Mouse (Mus musculus) ES-E14 (cell line): ENCODE measurements around the gene Anapc15-ps. TPM values are rescaled to one million over a fixed set of nuclear protein-coding genes. Genes with fewer than 3 reads are reported as not detected.
A peak's percentile ranks its signal among the peaks of the same experiment; 100 is the strongest.

Experiments
- DNase-seq: peaks from one replicate; pipeline ENCODE4 v3.0.0-alpha.2; 2013; ENCODE audit warnings: low read depth, low spot score
- H3K27ac ChIP-seq: 2 replicates; pipeline ENCODE4 v1.5.1; 2012; ENCODE audit warnings: low read depth, mild to moderate bottlenecking, low read length, moderate library complexity, mixed read lengths; ENCODE audit not compliant: poor library complexity, insufficient read depth, severe bottlenecking
- H3K36me3 ChIP-seq: 2 replicates; pipeline ENCODE4 v1.6.1; 2012; ENCODE audit warnings: mild to moderate bottlenecking, low read length, moderate library complexity, mixed read lengths; ENCODE audit not compliant: control insufficient read depth, poor library complexity, insufficient read depth, severe bottlenecking
- H3K4me1 ChIP-seq, 2 experiments: fragments of 150-350 bp in 1 of 2; sonication (generic) in 1 of 2; 2 replicates each; pipeline ENCODE4 v1.6.1; 2012; ENCODE audit warnings: low read length in 2 of 2, mild to moderate bottlenecking in 1 of 2, mixed read lengths in 1 of 2; ENCODE audit not compliant: control insufficient read depth in 2 of 2, insufficient read depth in 2 of 2, poor library complexity in 1 of 2
- H3K4me3 ChIP-seq, 2 experiments: fragments of 150-350 bp in 1 of 2; sonication (generic) in 1 of 2; 2 replicates each; pipeline ENCODE4 v1.5.1; 2012; ENCODE audit warnings: low read length in 2 of 2, low read depth in 1 of 2, mild to moderate bottlenecking in 1 of 2, mixed read lengths in 1 of 2; ENCODE audit not compliant: insufficient read depth in 1 of 2, poor library complexity in 1 of 2, severe bottlenecking in 1 of 2
- H3K9ac ChIP-seq: 2 replicates; pipeline ENCODE4 v1.6.1; 2012; ENCODE audit warnings: low read depth, mild to moderate bottlenecking, low read length, mixed read lengths; ENCODE audit not compliant: poor library complexity, insufficient read depth, severe bottlenecking
- H3K9me3 ChIP-seq: fragments of 150-350 bp; sonication (generic); 2 replicates; pipeline ENCODE4 v1.6.1; 2012; ENCODE audit warnings: low read depth, mild to moderate bottlenecking, low read length; ENCODE audit not compliant: control insufficient read depth, insufficient read depth
- CHD2 ChIP-seq: IDR thresholded peaks from 2 replicates; pipeline ENCODE4 v1.6.1; 2014; ENCODE audit warnings: mild to moderate bottlenecking, low read depth, low read length, inconsistent platforms
- HCFC1 ChIP-seq: IDR thresholded peaks from 2 replicates; pipeline ENCODE4 v1.6.1; 2012; ENCODE audit warnings: low read length, inconsistent platforms, borderline replicate concordance; ENCODE audit not compliant: insufficient read depth
- MAFK ChIP-seq: IDR thresholded peaks from 2 replicates; pipeline ENCODE4 v1.6.1; 2014; ENCODE audit warnings: mild to moderate bottlenecking, low read depth, low read length, inconsistent platforms; ENCODE audit not compliant: insufficient read depth
- ZC3H11A ChIP-seq: IDR thresholded peaks from 2 replicates; pipeline ENCODE4 v1.6.1; 2012; ENCODE audit warnings: low read depth, mild to moderate bottlenecking, inconsistent platforms, low read length, borderline replicate concordance
- ZNF384 ChIP-seq: IDR thresholded peaks from 2 replicates; pipeline ENCODE4 v1.6.1; 2012; ENCODE audit warnings: low read depth, low read length, inconsistent platforms
- in situ Hi-C, 2 experiments: fragments of 600-800 bp; cut with MboI; formaldehyde crosslinking; loops; one replicate each; pipeline ENCODE4 v1.15.1; 2025; ENCODE audit warnings: low sequenced_read_pairs in 2 of 2, inconsistent platforms in 1 of 2; ENCODE audit not compliant: unreplicated experiment in 2 of 2
- total RNA-seq: library from RNA; depleted of rRNA; stranded (reverse); fragments of 300-350 nt; gene quantifications from 2 replicates; pipeline ENCODE4 v1.2.3, GENCODE M21; 2012

Gene Anapc15-ps
- total RNA-seq, 1 experiment = not detected

- no peak overlapping the region for H3K4me3 ChIP-seq
- in situ Hi-C loops = no loop called here
- TF ChIP-seq ZC3H11A (no peak), HCFC1 (no peak), CHD2 (no peak), MAFK (no peak), ZNF384 (no peak)
- H3K4me1 ChIP-seq = peaks cover 3 to 6% of the 10 kb centered on the region in 2 experiments; a peak in 3 of 4 replicates
- H3K36me3 ChIP-seq = no peaks in the 10 kb centered on the region
- H3K27ac ChIP-seq = no peak overlapping the region
- no peaks in the 10 kb centered on the region for H3K9me3 ChIP-seq
- no peak for DNase-seq
- H3K9ac ChIP-seq = no peak overlapping the region
These were observed 5.9 kb upstream of the Anapc15-ps start for GRCm38 (mm10) chr10:95679131-95679530.

GRCm38 (mm10) chr10:95678661-95679060 lies 5.4 kb upstream of the Anapc15-ps start:
- TF ChIP-seq MAFK = no peak
- no peak for TF ChIP-seq CHD2
- TF ChIP-seq ZNF384 = no peak
- no peak for TF ChIP-seq ZC3H11A
- no peak for TF ChIP-seq HCFC1
- Histone ChIP-seq H3K9ac (no peak overlapping the region), H3K36me3 (no peaks in the 10 kb centered on the region), H3K4me3 (no peak overlapping the region), H3K27ac (no peak overlapping the region), H3K4me1 (peaks cover 3 to 6% of the 10 kb centered on the region in 2 experiments; a peak in 3 of 4 replicates), H3K9me3 (no peaks in the 10 kb centered on the region)
- in situ Hi-C loops = no loop called here
- no peak for DNase-seq

GRCm38 (mm10) chr10:95678241-95678640 lies 5.0 kb upstream of the Anapc15-ps start:
- in situ Hi-C loops = no loop called here

GRCm38 (mm10) chr10:95677356-95678109 lies 4.3 kb upstream of the Anapc15-ps start:
- H3K4me1 ChIP-seq = peaks cover 3 to 6% of the 10 kb centered on the region in 2 experiments; a peak in 3 of 4 replicates
- in situ Hi-C loops = no loop called here
- H3K4me3 ChIP-seq = peak overlapping the region; percentile 34 to 69; a peak in 3 of 4 replicates
- H3K9me3 ChIP-seq = no peaks in the 10 kb centered on the region
- H3K9ac ChIP-seq = peak overlapping the region; percentile 34; the same call in 1 of the 2 replicates
- H3K27ac ChIP-seq = no peak overlapping the region
- no peak for DNase-seq
- no peaks in the 10 kb centered on the region for H3K36me3 ChIP-seq
- TF ChIP-seq MAFK = no peak
- TF ChIP-seq CHD2 = no peak
- no peak for TF ChIP-seq ZC3H11A
- no peak for TF ChIP-seq HCFC1
- no peak for TF ChIP-seq ZNF384

More at GRCm38 (mm10) chr10:95678241-95678640, 5.0 kb upstream of the Anapc15-ps start:
- no peaks in the 10 kb centered on the region for H3K36me3 ChIP-seq
- TF ChIP-seq MAFK (no peak), HCFC1 (no peak), ZC3H11A (no peak), ZNF384 (no peak), CHD2 (no peak)
- H3K4me1 ChIP-seq = peaks cover 3 to 6% of the 10 kb centered on the region in 2 experiments; a peak in 3 of 4 replicates
- H3K9me3 ChIP-seq = no peaks in the 10 kb centered on the region
- no peak for DNase-seq
- peak overlapping the region in 1 of 2 experiments; percentile 69; a peak in 1 of 4 replicates for H3K4me3 ChIP-seq
- no peak overlapping the region for H3K9ac ChIP-seq
- no peak overlapping the region for H3K27ac ChIP-seq

- in situ Hi-C loops = no loop called here
- peaks cover 3 to 6% of the 10 kb centered on the region in 2 experiments; a peak in 3 of 4 replicates for H3K4me1 ChIP-seq
- TF ChIP-seq ZC3H11A (no peak), MAFK (no peak), CHD2 (no peak), ZNF384 (no peak), HCFC1 (no peak)
- no peak for DNase-seq
- no peak overlapping the region for H3K9ac ChIP-seq
- no peaks in the 10 kb centered on the region for H3K36me3 ChIP-seq
- H3K27ac ChIP-seq = no peak overlapping the region
- H3K4me3 ChIP-seq = no peak overlapping the region
- H3K9me3 ChIP-seq = no peaks in the 10 kb centered on the region
These were observed 3.7 kb upstream of the Anapc15-ps start for GRCm38 (mm10) chr10:95676991-95677355.
